Mouse (Mus musculus) retina, embryonic 14.5 days (tissue): Measurements from ENCODE around the gene Dot1l.
"Not testable (repeated sequence)": the region's sequence is repeated elsewhere in the genome, so short reads cannot be mapped to it uniquely, and the experiment has no call there.

Experiments used
- DNase-seq: peaks from one replicate; pipeline ENCODE4 v3.0.0-alpha.2; 2015; ENCODE audit warnings: low spot score

Gene Dot1l

GRCm38 (mm10) chr10:80812391-80813041 lies 57.5 kb downstream of the Dot1l start:
- DNase-seq: no peak

DNA sequence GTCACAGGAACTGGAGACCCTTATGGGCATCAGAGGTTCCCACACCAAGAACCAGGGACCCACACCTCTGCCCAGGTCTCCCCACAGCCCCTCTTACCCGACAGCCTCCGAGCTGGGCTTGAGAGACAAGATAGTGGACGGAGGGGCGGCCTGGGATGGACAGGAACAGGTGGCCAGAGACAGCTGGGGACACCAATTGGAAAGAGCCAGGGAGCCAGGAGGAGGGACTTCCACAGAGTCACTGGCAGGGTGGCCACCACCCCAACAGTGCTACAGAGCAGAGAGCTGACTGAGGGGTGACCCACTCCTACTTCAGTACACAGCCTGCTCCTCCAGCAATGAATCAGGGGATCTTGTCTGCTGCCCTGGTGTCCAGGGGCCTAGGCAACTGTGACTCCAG lies 58.4 kb downstream of the Dot1l start, which contains the start of gene Jsrp1:
Jsrp1 (minus strand) TSS at position 133 of the 400 bp plus-strand sequence.
- no peak for DNase-seq

- no peak for DNase-seq
These were observed 59.8 kb downstream of the Dot1l start for GRCm38 (mm10) chr10:80814800-80815199.

DNA sequence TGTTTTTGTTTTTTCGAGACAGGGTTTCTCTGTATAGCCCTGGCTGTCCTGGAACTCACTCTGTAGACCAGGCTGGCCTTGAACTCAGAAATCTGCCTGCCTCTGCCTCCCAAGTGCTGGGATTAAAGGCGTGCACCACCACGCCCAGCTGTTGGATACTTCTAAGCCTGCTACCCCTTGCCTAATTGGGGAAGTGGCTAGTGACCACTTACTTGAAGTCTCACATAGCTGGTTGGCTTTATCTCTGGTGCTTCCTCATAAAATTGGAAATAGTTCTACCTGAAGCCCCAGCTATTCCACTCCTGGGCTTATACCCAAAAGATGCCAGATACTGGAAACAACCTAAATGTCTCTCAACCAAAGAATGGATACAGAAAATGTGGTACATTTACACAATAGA lies 61.3 kb downstream of the Dot1l start:
- DNase-seq: not testable (repeated sequence)

DNA sequence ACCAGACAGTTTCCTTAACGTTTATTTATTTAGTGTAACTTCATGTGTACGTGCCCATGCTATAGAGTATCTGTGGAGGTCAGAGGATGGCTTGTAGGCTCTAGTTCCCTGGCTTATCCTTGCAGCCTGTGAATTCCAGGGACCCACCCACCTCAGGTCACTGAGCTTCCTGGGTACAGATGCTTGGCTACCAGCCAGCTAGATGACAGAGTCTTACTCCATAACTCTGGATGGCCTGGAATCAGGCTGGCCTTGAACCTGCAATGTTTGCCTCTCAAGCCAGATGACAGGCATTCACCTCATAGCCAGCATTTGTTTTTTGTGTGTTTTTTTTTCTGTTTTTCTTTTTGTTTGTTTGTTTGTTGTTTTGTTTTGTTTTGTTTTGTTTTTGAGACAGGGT lies 62.2 kb downstream of the Dot1l start:
- DNase-seq: no peak

DNA sequence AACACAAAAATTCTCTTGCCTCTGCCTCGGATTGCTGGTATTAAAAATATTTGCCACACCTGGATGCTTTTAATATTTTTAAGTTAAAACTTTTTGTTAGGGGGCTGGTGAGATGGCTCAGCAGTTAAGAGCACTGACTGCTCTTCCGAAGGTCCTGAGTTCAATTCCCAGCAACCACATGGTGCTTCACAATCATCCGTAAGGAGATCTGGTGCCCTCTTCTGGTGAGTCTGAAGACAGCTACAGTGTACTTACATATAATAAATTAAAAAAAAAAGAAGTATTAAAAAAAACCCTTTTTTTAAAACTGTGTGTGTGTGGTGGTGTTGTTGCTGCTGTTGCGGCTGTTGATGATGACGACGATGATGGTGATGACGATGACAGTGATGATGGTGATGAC lies 62.9 kb downstream of the Dot1l start:
- not testable (repeated sequence) for DNase-seq

GRCm38 (mm10) chr10:80818599-80819281 lies 63.7 kb downstream of the Dot1l start:
- DNase-seq: no peak

GRCm38 (mm10) chr10:80819406-80819805 lies 64.4 kb downstream of the Dot1l start:
- DNase-seq: no peak

DNA sequence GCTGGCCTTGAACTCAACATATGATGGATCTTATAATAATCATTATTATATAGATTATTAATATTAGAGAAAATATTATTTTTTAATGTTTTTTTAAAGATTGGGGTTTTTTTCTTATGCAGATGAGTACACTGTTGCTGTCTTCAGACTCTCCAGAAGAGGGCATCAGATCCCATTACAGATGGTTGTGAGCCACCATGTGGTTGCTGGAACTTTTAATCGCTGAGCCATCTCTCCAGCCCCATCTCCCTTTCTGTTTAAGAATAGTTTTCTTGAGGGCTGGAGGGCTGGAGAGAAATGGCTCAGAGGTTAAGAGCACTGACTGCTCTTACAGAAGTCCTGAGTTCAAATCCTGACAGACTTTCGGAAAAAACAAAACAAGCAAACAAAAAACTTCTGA lies 67.0 kb downstream of the Dot1l start:
- DNase-seq: peak; percentile 64

DNA sequence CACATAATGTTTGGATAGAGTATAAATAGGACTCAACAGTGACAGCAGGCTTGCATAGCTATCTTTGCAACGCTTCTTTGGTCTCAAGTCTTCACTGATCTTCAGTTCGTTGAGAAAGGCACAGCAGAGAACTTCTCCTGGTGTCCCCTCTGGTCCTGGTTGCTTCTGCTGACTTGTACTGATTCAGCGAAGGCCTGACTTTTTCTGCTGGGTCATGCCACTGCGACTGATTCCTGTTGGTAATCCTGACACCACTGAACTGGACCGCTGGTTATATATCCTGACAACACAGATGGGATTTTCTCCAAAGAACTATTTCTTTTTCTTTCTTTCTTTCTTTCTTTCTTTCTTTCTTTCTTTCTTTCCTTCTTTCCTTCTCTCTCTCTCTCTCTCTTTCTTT lies 67.5 kb downstream of the Dot1l start:
- no peak for DNase-seq

- no peak for DNase-seq
These were observed 68.3 kb downstream of the Dot1l start for GRCm38 (mm10) chr10:80823316-80823715.

DNA sequence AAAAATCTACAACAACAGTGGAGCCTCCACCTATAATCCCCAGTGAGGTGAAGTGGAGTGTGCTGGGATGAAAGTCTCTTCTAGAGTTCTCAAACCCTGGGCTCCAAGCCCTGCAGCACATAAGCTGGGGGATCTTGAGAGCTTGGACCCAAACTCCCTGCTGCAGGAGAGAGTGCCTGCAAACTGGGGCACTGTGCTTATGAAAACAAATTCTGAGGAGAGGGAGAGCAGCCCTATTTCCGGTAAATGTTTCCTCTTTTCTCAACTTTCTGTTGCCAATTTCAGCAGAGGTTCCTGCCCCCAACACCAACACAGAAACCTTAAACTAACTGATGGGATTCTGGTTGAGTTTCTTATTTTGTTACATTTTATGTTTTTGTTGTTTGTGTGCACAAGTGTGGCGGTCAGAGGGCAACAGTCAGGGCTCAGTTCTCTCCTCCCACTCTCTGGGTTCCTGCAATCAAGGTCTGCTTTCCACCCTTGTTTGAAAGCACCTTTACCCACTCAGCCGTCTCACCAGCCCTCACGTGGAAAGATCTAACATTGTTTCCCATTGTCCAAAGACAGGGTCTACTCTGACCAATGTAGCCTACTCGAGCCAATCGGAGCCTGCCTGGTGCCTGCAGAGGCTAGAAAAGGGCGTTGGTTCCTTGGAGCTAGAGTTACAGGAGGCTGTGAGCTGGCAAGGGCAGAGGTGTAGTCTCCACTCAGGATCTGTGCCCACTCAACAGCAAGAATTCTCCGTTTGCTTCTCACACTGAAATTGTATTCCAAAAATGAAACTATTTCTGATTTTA lies 69.0 kb downstream of the Dot1l start:
- DNase-seq: no peak

DNA sequence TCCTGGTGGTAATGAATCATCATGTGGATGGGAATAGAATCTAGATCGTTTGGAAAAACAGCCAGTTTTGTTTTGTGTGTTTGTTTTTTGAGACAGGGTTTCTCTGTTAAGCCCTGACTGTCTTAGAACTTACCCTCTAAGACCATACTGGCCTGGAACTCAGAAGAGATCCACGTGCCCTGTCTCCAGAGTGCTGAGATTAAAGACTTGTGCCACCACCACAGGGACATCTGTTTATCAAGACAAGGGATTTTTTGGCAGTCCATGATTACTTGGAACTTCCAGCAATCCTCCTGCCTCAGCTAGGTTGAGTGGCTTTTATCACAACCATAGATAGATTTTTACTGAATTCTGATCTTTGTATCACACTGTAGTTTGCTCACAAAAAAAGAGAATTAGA lies 69.8 kb downstream of the Dot1l start:
- DNase-seq: no peak

- DNase-seq: peak; percentile 100
These were observed 71.4 kb downstream of the Dot1l start, which contains the start of gene Oaz1 for GRCm38 (mm10) chr10:80826151-80827062. Gene Oaz1 (plus strand): TSS chr10:80826656.

GRCm38 (mm10) chr10:80827063-80827869 lies 72.3 kb downstream of the Dot1l start:
- no peak for DNase-seq

DNA sequence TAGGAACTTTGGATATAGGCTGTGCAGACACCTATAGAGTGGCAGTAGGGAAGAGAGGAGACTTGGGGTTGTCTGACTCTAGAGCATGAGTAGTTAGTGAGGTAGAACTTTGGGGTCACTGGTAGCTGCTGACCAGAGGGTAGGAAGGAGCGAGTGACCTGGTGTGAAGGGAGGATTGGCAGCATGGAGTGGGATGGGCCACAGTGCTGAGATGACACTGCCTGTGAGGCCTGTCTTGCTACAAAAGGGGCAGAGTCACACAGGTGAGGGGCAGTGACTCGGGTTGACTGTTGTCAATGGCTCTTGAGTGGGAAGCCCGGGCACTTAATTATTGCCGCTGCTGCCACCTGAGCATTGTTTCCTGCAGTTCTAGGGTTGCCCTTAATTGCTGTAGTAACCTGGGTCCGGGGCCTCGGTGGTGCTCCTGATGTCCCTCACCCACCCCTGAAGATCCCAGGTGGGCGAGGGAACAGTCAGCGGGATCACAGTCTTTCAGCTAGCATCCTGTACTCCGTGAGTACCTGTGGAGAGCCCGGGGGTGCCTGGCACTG lies 72.9 kb downstream of the Dot1l start:
- no peak for DNase-seq

DNA sequence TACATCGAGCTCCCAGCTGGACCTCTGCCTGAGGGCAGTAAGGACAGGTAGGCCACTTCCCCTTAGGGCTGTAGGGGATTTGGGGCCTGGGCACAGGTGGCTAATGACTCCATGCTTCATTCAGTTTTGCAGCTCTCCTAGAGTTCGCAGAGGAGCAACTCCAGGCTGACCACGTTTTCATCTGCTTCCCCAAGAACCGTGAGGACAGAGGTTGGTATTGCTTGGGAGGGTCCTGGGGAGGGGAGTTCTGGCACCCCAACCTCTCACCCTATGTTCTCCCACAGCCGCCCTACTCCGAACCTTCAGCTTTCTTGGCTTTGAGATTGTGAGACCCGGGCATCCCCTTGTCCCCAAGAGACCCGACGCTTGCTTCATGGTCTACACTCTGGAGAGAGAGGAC lies 73.6 kb downstream of the Dot1l start:
- not testable (repeated sequence) for DNase-seq

GRCm38 (mm10) chr10:80829359-80830278 lies 74.6 kb downstream of the Dot1l start:
- no peak for DNase-seq

DNA sequence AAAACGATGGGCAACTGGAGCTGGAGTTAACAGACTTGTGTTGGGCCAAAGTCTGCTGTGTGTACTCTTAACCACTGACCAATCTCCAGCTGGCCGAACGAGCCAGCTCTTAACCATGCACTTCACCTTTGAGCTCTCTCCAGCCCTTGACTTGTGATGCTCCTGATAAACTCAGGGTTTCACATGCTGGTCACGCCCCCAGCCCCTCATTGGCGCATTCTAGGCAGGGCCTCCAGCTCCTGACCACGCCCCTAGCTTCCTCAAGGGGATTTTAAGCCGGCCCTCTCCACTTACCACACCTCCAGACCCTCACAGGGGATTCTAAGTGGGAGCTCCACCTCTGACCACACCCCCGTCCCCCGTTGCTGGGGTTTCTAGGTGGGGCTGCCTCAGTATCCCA lies 76.1 kb downstream of the Dot1l start:
- DNase-seq: peak; percentile 79
